22 mouse cellular contexts compared by ENCODE assay signal in genomic region chr13:20048837-20049160, GRCm38 (mm10). TPM values are rescaled to one million over a fixed set of nuclear protein-coding genes. Genes with fewer than 3 reads are reported as not detected.
DNase-seq lines count a peak whose midpoint lies in the region; ATAC-seq lines count a peak whose summit lies in the region.
"Had no signal": no experiment of that assay in that cellular context is flagged by ENCODE, and none has a peak within 500 bp of the region (broad histone marks: within the 10 kb centered on the region; RNA-seq: fewer than 3 reads in every experiment).

No protein-coding gene starts in this region.

- 35% methylated on average over 2 of the region's 2 CpGs for WGBS in heart, embryonic 13.5 days
- 48% methylated on average over 2 of the region's 2 CpGs for WGBS in neural tube, embryonic 14.5 days
- WGBS in forebrain, embryonic 16.5 days, result 2% methylated on average over 2 of the region's 2 CpGs
- WGBS in midbrain, embryonic 16.5 days, result 3% methylated on average over 2 of the region's 2 CpGs

- no peak for DNase-seq in heart, postnatal 14 days
- DNase-seq in neural tube, embryonic 10.5 days (ENCODE audit: extremely low spot score, low spot score), result no peak
- no peak for DNase-seq in thymus, postnatal 4 days
- DNase-seq in urinary bladder, postnatal 4 days (ENCODE audit: low spot score in 2 of 2), result no peak
- DNase-seq: B cell, adult 2 months; cerebellum, adult 8-10 months; gastrocnemius, postnatal 25 days; heart, postnatal 36 days; kidney, adult 8-10 months; kidney, postnatal 25 days; liver; right cerebral cortex, postnatal 4 days; thymus, adult 2 months had no signal

- H3K36me3 ChIP-seq in heart, embryonic 13.5 days, result no peaks in the 10 kb centered on the region
- no peaks in the 10 kb centered on the region for H3K36me3 ChIP-seq in neural tube, embryonic 14.5 days (ENCODE audit: control insufficient read depth, insufficient read depth, low read length)
- H3K36me3 ChIP-seq in forebrain, embryonic 16.5 days (ENCODE audit: control insufficient read depth, insufficient read depth), result no peaks in the 10 kb centered on the region
- no peaks in the 10 kb centered on the region for H3K36me3 ChIP-seq in midbrain, embryonic 16.5 days (ENCODE audit: control insufficient read depth, insufficient read depth, low read length)
- H3K36me3 ChIP-seq: embryonic facial prominence, embryonic 13.5 days; neural tube, embryonic 12.5 days had no signal

- 0 out of 2 replicates have a peak, but pooled peaks cover 4% of the 10 kb centered on the region for H3K4me1 ChIP-seq in heart, embryonic 13.5 days
- no peaks in the 10 kb centered on the region for H3K4me1 ChIP-seq in neural tube, embryonic 14.5 days (ENCODE audit: control insufficient read depth, insufficient read depth, low read length)
- peaks cover 3% of the 10 kb centered on the region; the same call in 1 of the 2 replicates for H3K4me1 ChIP-seq in forebrain, embryonic 16.5 days (replicated peaks; ENCODE audit: control insufficient read depth, insufficient read depth, low read length)
- peaks cover 8% of the 10 kb centered on the region for H3K4me1 ChIP-seq in midbrain, embryonic 16.5 days (ENCODE audit: control insufficient read depth, insufficient read depth, low read length)
- H3K4me1 ChIP-seq: embryonic facial prominence, embryonic 13.5 days; neural tube, embryonic 12.5 days had no signal

- H3K9me3 ChIP-seq in heart, embryonic 13.5 days, result no peaks in the 10 kb centered on the region
- no peaks in the 10 kb centered on the region for H3K9me3 ChIP-seq in neural tube, embryonic 14.5 days (ENCODE audit: control insufficient read depth, low read length)
- H3K9me3 ChIP-seq in forebrain, embryonic 16.5 days (ENCODE audit: control insufficient read depth, low read length), result no peaks in the 10 kb centered on the region
- H3K9me3 ChIP-seq in midbrain, embryonic 16.5 days (replicated peaks; ENCODE audit: control insufficient read depth, low read length, poor library complexity, severe bottlenecking), result no peaks in the 10 kb centered on the region
- H3K9me3 ChIP-seq: embryonic facial prominence, embryonic 13.5 days; neural tube, embryonic 12.5 days had no signal

- no peak overlapping the region for H3K27ac ChIP-seq in heart, embryonic 13.5 days (replicated peaks)
- H3K27ac ChIP-seq in neural tube, embryonic 14.5 days (ENCODE audit: low read depth, low read length), result no peak overlapping the region
- H3K27ac ChIP-seq in forebrain, embryonic 16.5 days (ENCODE audit: low read length), result no peak overlapping the region
- H3K27ac ChIP-seq in midbrain, embryonic 16.5 days (ENCODE audit: low read length), result no peak overlapping the region; the same call in 1 of the 2 replicates
- H3K27ac ChIP-seq: embryonic facial prominence, embryonic 13.5 days; left cerebral cortex, adult 2 months; neural tube, embryonic 12.5 days had no signal

- no peak for ATAC-seq in heart, embryonic 13.5 days (ENCODE audit: extremely low read depth, insufficient number of reproducible peaks, low FRiP score, low TSS enrichment)
- 0 out of 2 replicates have a peak, but pooled peaks have one; percentile 8 for ATAC-seq in neural tube, embryonic 14.5 days (ENCODE audit: low read depth)
- ATAC-seq in forebrain, embryonic 16.5 days, result 0 out of 2 replicates have a peak, but pooled peaks have one; percentile 15
- peak; percentile 58 for ATAC-seq in midbrain, embryonic 16.5 days
- ATAC-seq: inflammation-experienced regulatory T-cells, adult 6 months; lung, postnatal 0 days had no signal

- H3K27me3 ChIP-seq in heart, embryonic 13.5 days (replicated peaks), result 0 out of 2 replicates have a peak, but pooled peaks cover 10% of the 10 kb centered on the region
- no peaks in the 10 kb centered on the region for H3K27me3 ChIP-seq in neural tube, embryonic 14.5 days (ENCODE audit: control insufficient read depth, insufficient read depth, low read length)
- no peaks in the 10 kb centered on the region; the same call in 1 of the 2 replicates for H3K27me3 ChIP-seq in forebrain, embryonic 16.5 days (replicated peaks; ENCODE audit: control insufficient read depth, insufficient read depth, low read length)
- no peaks in the 10 kb centered on the region for H3K27me3 ChIP-seq in midbrain, embryonic 16.5 days (ENCODE audit: control insufficient read depth, insufficient read depth, low read depth, low read length)
- H3K27me3 ChIP-seq: neural tube, embryonic 12.5 days had no signal

- H3K4me2 ChIP-seq in heart, embryonic 13.5 days, result peak overlapping the region; percentile 11; the same call in 1 of the 2 replicates
- no peak overlapping the region for H3K4me2 ChIP-seq in neural tube, embryonic 14.5 days (ENCODE audit: low read depth, low read length)
- H3K4me2 ChIP-seq in forebrain, embryonic 16.5 days (ENCODE audit: low read length), result no peak overlapping the region
- H3K4me2 ChIP-seq in midbrain, embryonic 16.5 days (ENCODE audit: low read length), result peak overlapping the region; percentile 30
- H3K4me2 ChIP-seq: embryonic facial prominence, embryonic 13.5 days; neural tube, embryonic 12.5 days had no signal

- no peak overlapping the region for H3K4me3 ChIP-seq in heart, embryonic 13.5 days
- no peak overlapping the region for H3K4me3 ChIP-seq in neural tube, embryonic 14.5 days (ENCODE audit: low read depth, low read length)
- no peak overlapping the region for H3K4me3 ChIP-seq in forebrain, embryonic 16.5 days (replicated peaks; ENCODE audit: low read length)
- no peak overlapping the region for H3K4me3 ChIP-seq in midbrain, embryonic 16.5 days (ENCODE audit: low read depth, low read length)
- H3K4me3 ChIP-seq: embryonic facial prominence, embryonic 13.5 days; left cerebral cortex, adult 2 months; neural tube, embryonic 12.5 days had no signal

- intact Hi-C loops in heart, postnatal 14 days (cut with DNase I), result no loop called here

- H3K9ac ChIP-seq in heart, embryonic 13.5 days, result no peak overlapping the region
- no peak overlapping the region for H3K9ac ChIP-seq in neural tube, embryonic 14.5 days (replicated peaks; ENCODE audit: low read depth, low read length)
- no peak overlapping the region for H3K9ac ChIP-seq in forebrain, embryonic 16.5 days (replicated peaks; ENCODE audit: low read depth, low read length)
- H3K9ac ChIP-seq in midbrain, embryonic 16.5 days (ENCODE audit: low read depth, low read length), result no peak overlapping the region
- H3K9ac ChIP-seq: embryonic facial prominence, embryonic 13.5 days; neural tube, embryonic 12.5 days had no signal

RNA-seq across cellular contexts. Expression of gene Elmo1, which starts 41.6 kb away (rescaled TPM):
- polyA plus RNA-seq in heart, embryonic 13.5 days (2015; fragmentation: Nextera tagmentation; extraction: Ambion mirVana), result 9.3 and 9.5 TPM in 2 replicates
- total RNA-seq in heart, postnatal 14 days (2021), result 10 to 100 TPM; 16.4 to 17.1 TPM
- 48.3 and 49.5 TPM in 2 replicates for polyA plus RNA-seq in neural tube, embryonic 14.5 days (2014; fragmentation: Nextera tagmentation; extraction: Ambion mirVana)
- polyA plus RNA-seq in forebrain, embryonic 16.5 days (2015; fragmentation: Nextera tagmentation; extraction: Ambion mirVana), result 37.6 and 42.4 TPM in 2 replicates
- 38.5 and 43.2 TPM in 2 replicates for polyA plus RNA-seq in midbrain, embryonic 16.5 days (2015; fragmentation: Nextera tagmentation; extraction: Ambion mirVana)

Comparison
In these comparisons a context has a peak if more than half of its experiments do, and no peak if none do; other contexts are left out.
1. H3K4me2 ChIP-seq: peak in heart, embryonic 13.5 days (single experiment) and midbrain, embryonic 16.5 days (single experiment); none in neural tube, embryonic 14.5 days (single experiment) and forebrain, embryonic 16.5 days (single experiment).